Mouse (Mus musculus) olfactory bulb, adult 2 months (tissue): Measurements from ENCODE around the gene Reck. TPM values are rescaled to one million over a fixed set of nuclear protein-coding genes. Genes with fewer than 3 reads are reported as not detected.

Experiments
- H3K27ac ChIP-seq: fragments of 200-500 bp; 2 replicates; pipeline ENCODE4 v1.5.1; 2012; ENCODE audit warnings: low read depth, low read length; ENCODE audit not compliant: insufficient read depth
- H3K4me1 ChIP-seq: fragments of 200-500 bp; 2 replicates; pipeline ENCODE4 v1.6.1; 2012; ENCODE audit warnings: low read length; ENCODE audit not compliant: control insufficient read depth, insufficient read depth
- H3K4me3 ChIP-seq: fragments of 200-500 bp; 2 replicates; pipeline ENCODE4 v1.5.1; 2012; ENCODE audit warnings: mild to moderate bottlenecking, low read depth, low read length, moderate library complexity; ENCODE audit not compliant: insufficient read depth
- CTCF ChIP-seq: fragments of 200-500 bp; IDR thresholded peaks from 2 replicates; pipeline ENCODE4 v1.5.1; 2012; ENCODE audit warnings: low read depth, mild to moderate bottlenecking, low read length, moderate library complexity; ENCODE audit not compliant: insufficient read depth
- POLR2A ChIP-seq: fragments of 200-500 bp; IDR thresholded peaks from 2 replicates; pipeline ENCODE4 v1.6.1; 2012; ENCODE audit warnings: mild to moderate bottlenecking, low read depth, low read length, moderate library complexity; ENCODE audit not compliant: insufficient read depth
- WGBS: fragments of 180-500 bp; shearing (Covaris S2); methylation state at CpG from one replicate; pipeline ENCODE4 v1.1.7; 2018; 5-methylcytosine and 5-hydroxymethylcytosine counted together
- polyA plus RNA-seq: library from polyadenylated mRNA; stranded (reverse); fragments of >200 nt; gene quantifications from 2 replicates; pipeline ENCODE4 v1.2.4, GENCODE M21; 2012; ENCODE audit warnings: low replicate concordance; ENCODE audit not compliant: missing spikeins, insufficient read depth, insufficient read length

The Reck gene
- polyA plus RNA-seq, 1 experiment: not detected

DNA sequence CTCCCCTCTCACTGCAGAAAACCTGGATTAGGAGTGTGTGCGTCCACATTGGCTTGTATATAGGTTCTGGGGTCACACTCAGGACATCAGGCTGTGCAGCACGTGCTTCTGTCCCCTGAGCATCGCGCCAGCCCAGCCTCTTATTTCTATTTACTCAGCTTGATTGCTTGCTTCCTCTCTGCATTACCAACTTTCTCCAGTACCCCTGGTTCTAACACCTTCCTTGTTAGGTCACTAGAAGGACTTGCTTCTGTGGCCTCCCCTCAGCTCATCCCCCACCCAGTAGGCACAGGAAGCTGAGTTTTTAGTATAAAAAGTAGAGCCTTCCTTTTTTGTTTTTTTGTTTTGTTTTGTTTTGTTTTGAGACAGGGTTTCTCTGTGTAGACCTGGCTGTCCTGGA lies 60.9 kb downstream of the Reck start:
- TF ChIP-seq POLR2A (no peak), CTCF (no peak)
- WGBS: 92% methylated on average over 4 of the region's 4 CpGs
- Histone ChIP-seq H3K4me3 (no peak overlapping the region), H3K27ac (no peak overlapping the region), H3K4me1 (no peaks in the 10 kb centered on the region)

GRCm38 (mm10) chr4:43936749-43937674 lies 61.7 kb downstream of the Reck start:
- Histone ChIP-seq H3K4me1 (no peaks in the 10 kb centered on the region), H3K4me3 (no peak overlapping the region), H3K27ac (no peak overlapping the region)
- no peak for TF ChIP-seq POLR2A
- no peak for TF ChIP-seq CTCF
- 81% methylated on average over 14 of the region's 14 CpGs for WGBS

- Histone ChIP-seq H3K4me1 (no peaks in the 10 kb centered on the region), H3K27ac (no peak overlapping the region), H3K4me3 (no peak overlapping the region)
- 91% methylated on average over 5 of the region's 5 CpGs for WGBS
- TF ChIP-seq POLR2A (no peak), CTCF (no peak)
Measured at GRCm38 (mm10) chr4:43941315-43941714, 66.0 kb downstream of the Reck start.

DNA sequence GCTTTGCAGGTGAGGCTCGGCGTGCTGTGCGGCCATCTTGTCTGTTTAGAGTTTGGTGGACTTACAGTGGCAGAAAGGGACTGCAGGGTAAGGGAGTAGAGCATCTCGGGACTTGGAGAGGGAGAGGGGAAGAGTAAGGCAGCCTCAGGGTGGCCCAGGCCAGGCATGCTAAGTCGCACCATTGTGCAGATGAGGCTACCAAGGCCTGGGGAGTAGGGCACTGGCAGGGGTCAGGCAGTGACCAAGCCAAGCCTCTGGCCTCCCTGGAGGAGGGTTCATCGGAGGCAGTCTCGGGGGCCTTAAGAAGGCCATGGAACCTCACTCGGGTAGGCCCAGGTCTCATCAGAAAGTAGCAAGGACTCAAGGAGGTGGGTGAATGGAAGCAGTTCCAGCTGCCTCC lies 67.1 kb downstream of the Reck start:
- 91% methylated on average over 8 of the region's 8 CpGs for WGBS
- no peaks in the 10 kb centered on the region for H3K4me1 ChIP-seq
- H3K4me3 ChIP-seq: no peak overlapping the region
- TF ChIP-seq POLR2A: no peak
- TF ChIP-seq CTCF: no peak
- no peak overlapping the region for H3K27ac ChIP-seq

GRCm38 (mm10) chr4:43947571-43947970 lies 72.2 kb downstream of the Reck start:
- TF ChIP-seq POLR2A (no peak), CTCF (no peak)
- Histone ChIP-seq H3K4me3 (no peak overlapping the region), H3K27ac (no peak overlapping the region), H3K4me1 (no peaks in the 10 kb centered on the region)
- WGBS: 82% methylated on average over 2 of the region's 2 CpGs

DNA sequence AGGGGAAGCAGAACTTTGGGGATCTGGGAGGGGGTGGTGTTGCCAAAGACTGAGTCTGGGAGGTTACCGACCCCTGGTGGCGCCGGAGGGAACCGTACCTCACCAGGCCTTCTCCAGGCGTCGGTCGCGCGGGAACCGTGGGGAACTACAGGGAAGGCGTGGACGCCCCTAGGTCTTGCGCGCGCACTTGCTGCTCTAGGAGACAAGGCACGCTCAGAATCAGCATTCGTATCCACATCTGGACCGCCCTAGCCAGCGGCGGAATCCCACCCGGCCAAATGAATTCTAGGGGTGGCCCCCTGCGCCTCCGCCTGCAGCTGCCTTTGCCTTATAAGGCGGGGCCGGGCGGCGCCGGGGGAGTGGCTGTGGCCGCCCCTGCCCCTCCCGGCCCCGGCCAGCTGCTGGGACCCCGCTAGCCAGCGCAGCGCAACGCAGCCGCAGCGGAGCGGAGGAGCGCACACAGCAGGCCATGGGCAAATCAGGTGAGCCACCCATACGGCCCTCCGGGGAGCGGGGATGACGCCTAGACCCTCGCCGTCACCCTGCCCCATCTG lies 82.0 kb downstream of the Reck start, which contains the start of gene Glipr2:
Gene Glipr2, plus strand, starts transcription at position 110 of the 554 bp plus-strand sequence.
- TF ChIP-seq POLR2A: no peak
- peak; percentile 60; the same call in 1 of the 2 replicates for TF ChIP-seq CTCF
- H3K4me1 ChIP-seq: peaks cover 15% of the 10 kb centered on the region
- WGBS: under 1% methylated on average over 45 of the region's 45 CpGs
- H3K27ac ChIP-seq: no peak within 1 kb of the TSS
- peak within 1 kb of the TSS; percentile 57 for H3K4me3 ChIP-seq

- Histone ChIP-seq H3K4me1 (peaks cover 15% of the 10 kb centered on the region), H3K4me3 (peak overlapping the region; percentile 57), H3K27ac (no peak overlapping the region)
- under 1% methylated on average over 26 of the region's 26 CpGs for WGBS
- TF ChIP-seq CTCF (no peak), POLR2A (no peak)
Measured at GRCm38 (mm10) chr4:43957846-43958461, 82.6 kb downstream of the Reck start.

DNA sequence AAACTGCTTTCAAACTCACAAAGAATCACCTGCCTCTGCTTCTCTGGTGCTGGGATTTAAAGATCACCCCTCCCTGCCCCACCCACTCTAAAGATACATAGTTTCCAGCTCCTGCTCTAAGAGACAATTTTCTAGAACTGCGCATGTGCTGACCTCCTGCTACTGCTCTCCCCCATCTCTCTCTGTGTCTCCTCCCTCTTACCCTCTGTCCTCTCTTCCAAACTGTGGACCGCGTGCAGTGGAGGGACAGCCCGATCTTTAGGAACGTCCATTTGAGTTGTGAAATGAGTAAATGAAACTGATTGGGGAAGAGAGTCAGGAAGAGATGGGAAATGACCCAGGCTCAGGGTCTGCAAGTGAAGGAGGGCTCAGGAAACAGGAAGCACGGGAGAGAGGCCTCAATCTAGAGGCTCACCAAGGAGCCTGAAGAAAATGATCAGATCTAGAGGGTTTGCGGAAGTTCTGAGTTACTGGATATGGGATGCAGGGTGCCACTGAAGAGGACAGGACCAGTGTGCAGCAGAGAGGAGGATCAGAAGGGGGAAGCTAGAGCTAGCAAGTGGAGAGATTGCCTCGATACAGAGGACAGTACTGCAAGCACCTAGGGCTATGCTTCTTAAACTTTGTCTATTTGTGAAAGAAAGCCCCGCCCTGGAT lies 84.3 kb downstream of the Reck start:
- Histone ChIP-seq H3K4me1 (peaks cover 18% of the 10 kb centered on the region), H3K27ac (no peak overlapping the region), H3K4me3 (no peak overlapping the region)
- TF ChIP-seq CTCF (no peak), POLR2A (no peak)
- 82% methylated on average over 9 of the region's 9 CpGs for WGBS
